Mouse (Mus musculus) embryonic facial prominence, embryonic 15.5 days (tissue): Measurements from ENCODE around the gene Apoh. TPM values are rescaled to one million over a fixed set of nuclear protein-coding genes. Genes with fewer than 3 reads are reported as not detected.

Source experiments
- ATAC-seq: fragments of 200-750 bp; cut with Nextera tagmentation; 2 replicates; pipeline ENCODE4 v1.8.0; 2017; ENCODE audit warnings: low read depth, moderate TSS enrichment; ENCODE audit not compliant: insufficient number of reproducible peaks, low FRiP score, low TSS enrichment
- H3K27ac ChIP-seq: fragments of 300-500 bp; sonication (generic); replicated peaks from 2 replicates; pipeline ENCODE4 v1.5.1; 2015; ENCODE audit warnings: mild to moderate bottlenecking, inconsistent platforms
- H3K27me3 ChIP-seq: fragments of 300-500 bp; sonication (generic); 2 replicates; pipeline ENCODE4 v1.6.1; 2015; ENCODE audit warnings: inconsistent platforms
- H3K36me3 ChIP-seq: fragments of 300-500 bp; sonication (generic); 2 replicates; pipeline ENCODE4 v1.6.1; 2015; ENCODE audit warnings: mild to moderate bottlenecking, inconsistent platforms
- H3K4me1 ChIP-seq: fragments of 300-500 bp; sonication (generic); 2 replicates; pipeline ENCODE4 v1.6.1; 2015; ENCODE audit warnings: inconsistent platforms
- H3K4me2 ChIP-seq: fragments of 300-500 bp; sonication (generic); replicated peaks from 2 replicates; pipeline ENCODE4 v1.6.1; 2015; ENCODE audit warnings: mild to moderate bottlenecking, inconsistent platforms
- H3K4me3 ChIP-seq: fragments of 300-500 bp; sonication (generic); replicated peaks from 2 replicates; pipeline ENCODE4 v1.5.1; 2015; ENCODE audit warnings: mild to moderate bottlenecking, inconsistent platforms
- H3K9ac ChIP-seq: fragments of 300-500 bp; sonication (generic); 2 replicates; pipeline ENCODE4 v1.6.1; 2015; ENCODE audit warnings: inconsistent platforms
- H3K9me3 ChIP-seq: fragments of 300-500 bp; sonication (generic); replicated peaks from 2 replicates; pipeline ENCODE4 v1.6.1; 2016; ENCODE audit warnings: inconsistent platforms
- WGBS: fragments of 180-500 bp; shearing (Covaris S2); methylation state at CpG from one replicate; pipeline ENCODE4 v1.1.7; 2015; 5-methylcytosine and 5-hydroxymethylcytosine counted together
- polyA plus RNA-seq: library from polyadenylated mRNA; unstranded; fragments of >200 nt; fragmentation: Nextera tagmentation; extraction: Ambion mirVana; gene quantifications from 2 replicates; pipeline ENCODE4 v1.2.1, GENCODE M21; 2015

The Apoh gene
- polyA plus RNA-seq, 1 experiment from 2014 or later = not detected

GRCm38 (mm10) chr11:108308253-108308652 is 34.9 kb upstream of the Apoh start:
- no peaks in the 10 kb centered on the region for H3K27me3 ChIP-seq
- ATAC-seq = no peak
- no peak overlapping the region for H3K4me3 ChIP-seq
- no peaks in the 10 kb centered on the region for H3K36me3 ChIP-seq
- no peak overlapping the region for H3K27ac ChIP-seq
- 0 out of 2 replicates have a peak, but pooled peaks cover 4% of the 10 kb centered on the region for H3K4me1 ChIP-seq
- no peaks in the 10 kb centered on the region for H3K9me3 ChIP-seq
- 92% methylated on average over 5 of the region's 5 CpGs for WGBS
- H3K4me2 ChIP-seq = no peak overlapping the region
- no peak overlapping the region for H3K9ac ChIP-seq

GRCm38 (mm10) chr11:108309791-108310190 is 33.4 kb upstream of the Apoh start:
- no peak overlapping the region for H3K4me2 ChIP-seq
- 90% methylated on average over 5 of the region's 5 CpGs for WGBS
- no peaks in the 10 kb centered on the region for H3K27me3 ChIP-seq
- no peak for ATAC-seq
- no peak overlapping the region for H3K27ac ChIP-seq
- H3K36me3 ChIP-seq = no peaks in the 10 kb centered on the region
- H3K9ac ChIP-seq = no peak overlapping the region
- no peaks in the 10 kb centered on the region for H3K9me3 ChIP-seq
- H3K4me1 ChIP-seq = peaks cover 9% of the 10 kb centered on the region; the same call in 1 of the 2 replicates
- no peak overlapping the region for H3K4me3 ChIP-seq

- WGBS = 56% methylated on average over 2 of the region's 2 CpGs
- Histone ChIP-seq H3K27ac (no peak overlapping the region), H3K9me3 (no peaks in the 10 kb centered on the region), H3K9ac (no peak overlapping the region), H3K27me3 (no peaks in the 10 kb centered on the region), H3K4me2 (no peak overlapping the region), H3K4me1 (peaks cover 9% of the 10 kb centered on the region; the same call in 1 of the 2 replicates), H3K36me3 (no peaks in the 10 kb centered on the region), H3K4me3 (no peak overlapping the region)
- ATAC-seq = no peak
Observed at GRCm38 (mm10) chr11:108311912-108312311, 31.2 kb upstream of the Apoh start.

GRCm38 (mm10) chr11:108312516-108312915 is 30.6 kb upstream of the Apoh start:
- H3K4me2 ChIP-seq = no peak overlapping the region
- H3K4me1 ChIP-seq = peaks cover 14% of the 10 kb centered on the region
- H3K9me3 ChIP-seq = no peaks in the 10 kb centered on the region
- WGBS = 62% methylated on average over 5 of the region's 5 CpGs
- no peak for ATAC-seq
- H3K9ac ChIP-seq = no peak overlapping the region
- no peak overlapping the region for H3K27ac ChIP-seq
- no peaks in the 10 kb centered on the region for H3K27me3 ChIP-seq
- no peak overlapping the region for H3K4me3 ChIP-seq
- no peaks in the 10 kb centered on the region for H3K36me3 ChIP-seq

GRCm38 (mm10) chr11:108315736-108316135 is 27.4 kb upstream of the Apoh start:
- Histone ChIP-seq H3K4me1 (peaks cover 19% of the 10 kb centered on the region), H3K27me3 (no peaks in the 10 kb centered on the region), H3K4me3 (no peak overlapping the region), H3K36me3 (no peaks in the 10 kb centered on the region), H3K9me3 (no peaks in the 10 kb centered on the region), H3K9ac (no peak overlapping the region), H3K4me2 (no peak overlapping the region), H3K27ac (no peak overlapping the region)
- WGBS = 68% methylated on average over 7 of the region's 7 CpGs
- no peak for ATAC-seq

GRCm38 (mm10) chr11:108317878-108318277 is 25.3 kb upstream of the Apoh start:
- H3K27me3 ChIP-seq = no peaks in the 10 kb centered on the region
- no peaks in the 10 kb centered on the region for H3K36me3 ChIP-seq
- no peak overlapping the region for H3K4me3 ChIP-seq
- H3K27ac ChIP-seq = no peak overlapping the region
- H3K4me2 ChIP-seq = no peak overlapping the region
- WGBS = 70% methylated on average over 6 of the region's 6 CpGs
- H3K9ac ChIP-seq = no peak overlapping the region
- H3K4me1 ChIP-seq = peaks cover 18% of the 10 kb centered on the region
- ATAC-seq = no peak
- no peaks in the 10 kb centered on the region for H3K9me3 ChIP-seq

- no peak overlapping the region for H3K4me3 ChIP-seq
- 82% methylated on average over 11 of the region's 11 CpGs for WGBS
- H3K36me3 ChIP-seq = no peaks in the 10 kb centered on the region
- no peaks in the 10 kb centered on the region for H3K27me3 ChIP-seq
- H3K9ac ChIP-seq = no peak overlapping the region
- H3K27ac ChIP-seq = no peak overlapping the region
- H3K9me3 ChIP-seq = no peaks in the 10 kb centered on the region
- no peak for ATAC-seq
- peaks cover 18% of the 10 kb centered on the region for H3K4me1 ChIP-seq
- no peak overlapping the region for H3K4me2 ChIP-seq
Observed at GRCm38 (mm10) chr11:108319162-108319561, 24.0 kb upstream of the Apoh start.

- Histone ChIP-seq H3K4me1 (peaks cover 13% of the 10 kb centered on the region), H3K27ac (no peak overlapping the region), H3K27me3 (no peaks in the 10 kb centered on the region), H3K36me3 (no peaks in the 10 kb centered on the region), H3K4me2 (no peak overlapping the region), H3K9ac (no peak overlapping the region), H3K4me3 (no peak overlapping the region), H3K9me3 (no peaks in the 10 kb centered on the region)
- ATAC-seq = no peak
- WGBS = 80% methylated on average over 7 of the region's 7 CpGs
Observed at GRCm38 (mm10) chr11:108320561-108320960, 22.6 kb upstream of the Apoh start.

- no peak overlapping the region for H3K4me3 ChIP-seq
Observed at GRCm38 (mm10) chr11:108322156-108322555, 21.0 kb upstream of the Apoh start.

GRCm38 (mm10) chr11:108325943-108326342 is 17.2 kb upstream of the Apoh start:
- Histone ChIP-seq H3K4me3 (no peak overlapping the region), H3K27me3 (no peaks in the 10 kb centered on the region), H3K9me3 (no peaks in the 10 kb centered on the region), H3K36me3 (no peaks in the 10 kb centered on the region), H3K4me2 (no peak overlapping the region), H3K27ac (no peak overlapping the region), H3K9ac (no peak overlapping the region), H3K4me1 (0 out of 2 replicates have a peak, but pooled peaks cover 3% of the 10 kb centered on the region)
- ATAC-seq = no peak
- 73% methylated on average over 8 of the region's 8 CpGs for WGBS

More at GRCm38 (mm10) chr11:108322156-108322555, 21.0 kb upstream of the Apoh start:
- no peak for ATAC-seq
- H3K9me3 ChIP-seq = no peaks in the 10 kb centered on the region
- WGBS = 89% methylated on average over 2 of the region's 2 CpGs
- no peak overlapping the region for H3K9ac ChIP-seq
- H3K4me1 ChIP-seq = peaks cover 12% of the 10 kb centered on the region
- no peaks in the 10 kb centered on the region for H3K36me3 ChIP-seq
- no peak overlapping the region for H3K27ac ChIP-seq
- H3K27me3 ChIP-seq = no peaks in the 10 kb centered on the region
- no peak overlapping the region for H3K4me2 ChIP-seq

GRCm38 (mm10) chr11:108330818-108331217 is 12.3 kb upstream of the Apoh start:
- Histone ChIP-seq H3K9ac (no peak overlapping the region), H3K4me2 (no peak overlapping the region), H3K9me3 (no peaks in the 10 kb centered on the region), H3K4me3 (no peak overlapping the region), H3K36me3 (no peaks in the 10 kb centered on the region), H3K27me3 (no peaks in the 10 kb centered on the region), H3K27ac (no peak overlapping the region), H3K4me1 (no peaks in the 10 kb centered on the region)
- 74% methylated on average over 11 of the region's 11 CpGs for WGBS
- ATAC-seq = no peak

GRCm38 (mm10) chr11:108333006-108333405 is 10.1 kb upstream of the Apoh start:
- Histone ChIP-seq H3K9ac (no peak overlapping the region), H3K4me1 (0 out of 2 replicates have a peak, but pooled peaks cover 3% of the 10 kb centered on the region), H3K27me3 (no peaks in the 10 kb centered on the region), H3K36me3 (no peaks in the 10 kb centered on the region), H3K27ac (no peak overlapping the region), H3K9me3 (no peaks in the 10 kb centered on the region), H3K4me3 (no peak overlapping the region), H3K4me2 (no peak overlapping the region)
- WGBS = 47% methylated on average over 5 of the region's 5 CpGs
- no peak for ATAC-seq
